Mouse (Mus musculus): ENCODE results near the gene Cd300ld4.
"Not testable (repeated sequence)": the region's sequence is repeated elsewhere in the genome, so short reads cannot be mapped to it uniquely, and the experiment has no call there.

Gene Cd300ld4

GRCm38 (mm10) chr11:115026912-115027311 lies at the start of gene Cd300ld4:
TSS of gene Cd300ld4 (minus strand) at chr11:115027012.
- not testable (repeated sequence) for DNase-seq

DNA sequence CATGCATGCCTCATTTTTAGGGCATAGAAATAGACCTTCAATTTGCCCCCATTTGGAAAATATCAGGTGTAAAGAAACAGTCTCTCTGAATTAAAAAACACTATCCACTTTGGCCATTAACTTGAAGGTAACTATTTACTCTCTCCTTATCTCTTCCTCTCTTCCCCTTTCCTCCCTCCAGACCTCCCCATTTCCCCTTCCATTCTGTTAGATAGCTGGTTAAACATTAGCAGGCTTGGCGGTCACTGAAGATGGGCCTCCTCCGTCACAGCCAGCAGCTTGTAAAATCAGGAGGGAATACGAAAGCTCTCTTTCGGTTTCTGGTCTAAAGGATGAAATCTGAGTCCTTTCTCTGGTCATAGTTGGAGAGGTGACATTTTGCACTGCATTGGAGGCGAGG lies 49.0 kb upstream of the Cd300ld4 start:
- DNase-seq, result no peak

DNA sequence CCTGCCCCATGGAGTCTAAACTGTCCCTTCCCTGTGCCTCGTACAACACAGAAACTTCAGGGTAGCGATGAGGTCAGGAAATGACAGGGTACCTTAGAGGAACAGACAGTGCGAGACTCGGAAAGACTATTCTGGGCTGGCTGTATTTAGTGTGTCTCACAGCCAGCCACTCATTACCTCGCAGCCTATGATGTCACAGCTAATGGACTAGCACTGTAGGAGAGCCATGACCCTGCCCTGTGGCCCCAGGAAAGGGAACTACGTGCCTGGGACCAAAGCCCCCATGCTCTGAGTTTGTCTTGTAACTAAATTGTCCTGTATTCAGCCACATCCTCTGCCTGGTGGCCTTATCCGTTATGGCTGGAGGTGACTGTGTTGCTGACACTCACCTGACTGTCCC lies 48.6 kb upstream of the Cd300ld4 start:
- no peak for DNase-seq

DNA sequence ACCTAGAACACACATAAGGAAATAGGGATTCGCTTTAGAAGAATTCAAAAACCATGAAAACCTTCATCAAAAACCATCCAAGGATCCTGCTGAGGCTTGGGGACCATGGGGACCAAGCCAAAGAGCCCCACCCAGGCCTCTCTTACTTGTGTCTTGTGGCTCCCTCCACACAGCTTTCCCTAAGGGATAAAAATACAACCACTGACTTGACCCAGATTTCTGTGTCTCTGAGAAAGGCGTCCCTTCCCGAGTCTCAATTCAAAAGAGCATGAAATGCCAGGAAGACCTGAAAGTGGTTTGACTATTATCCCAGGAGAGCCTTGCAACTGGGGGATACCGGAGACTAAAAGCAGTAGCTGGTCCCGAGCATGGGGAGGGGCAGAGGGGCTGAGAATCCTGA lies 46.2 kb upstream of the Cd300ld4 start:
- DNase-seq, result no peak

GRCm38 (mm10) chr11:115071631-115072294 lies 45.0 kb upstream of the Cd300ld4 start:
- no peak for DNase-seq

- no peak for DNase-seq
These were observed 44.3 kb upstream of the Cd300ld4 start for GRCm38 (mm10) chr11:115071015-115071551.

DNA sequence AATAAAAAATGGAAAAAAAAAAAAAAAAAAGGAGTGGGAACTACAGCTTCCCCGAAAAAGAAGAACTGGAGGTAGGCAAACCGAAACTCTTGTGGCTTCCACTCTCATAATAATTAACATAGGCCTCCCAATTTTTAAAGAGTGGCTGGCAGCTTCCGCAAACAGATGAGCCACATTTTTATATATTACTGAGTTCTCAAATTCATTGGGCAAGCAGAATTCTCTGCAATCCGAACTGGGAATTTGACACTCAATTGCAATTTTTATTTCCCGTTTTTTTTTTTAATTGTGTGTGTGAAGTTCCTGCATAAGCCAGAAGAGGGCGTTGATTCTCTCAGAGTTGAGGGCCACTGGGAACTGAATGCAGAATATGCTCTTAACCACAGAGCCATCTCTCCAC lies 40.0 kb upstream of the Cd300ld4 start:
- DNase-seq, result no peak

GRCm38 (mm10) chr11:115062077-115062476 lies 35.3 kb upstream of the Cd300ld4 start, which contains the start of gene Cd300e:
TSS of gene Cd300e (minus strand) at chr11:115062177.
- no peak for DNase-seq

DNA sequence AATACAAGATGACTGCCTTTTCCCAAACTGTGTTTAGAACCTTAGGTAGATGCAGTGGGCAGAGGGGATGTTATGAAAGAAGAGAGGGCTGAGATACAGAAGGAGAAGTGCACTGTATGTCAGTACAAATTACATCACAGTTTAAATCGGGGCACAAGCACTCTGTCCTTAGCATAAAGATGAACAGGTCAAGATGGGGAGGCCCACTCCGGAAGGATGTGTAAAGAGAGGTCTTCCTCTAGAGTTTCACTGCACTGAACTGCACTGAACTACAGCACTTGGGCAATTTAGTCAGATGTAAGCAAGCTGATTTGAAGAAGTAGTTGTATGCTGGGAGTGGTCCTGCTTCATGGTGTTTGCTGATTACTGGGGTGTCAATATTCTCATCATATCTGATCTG lies 33.0 kb upstream of the Cd300ld4 start:
- no peak for DNase-seq

DNA sequence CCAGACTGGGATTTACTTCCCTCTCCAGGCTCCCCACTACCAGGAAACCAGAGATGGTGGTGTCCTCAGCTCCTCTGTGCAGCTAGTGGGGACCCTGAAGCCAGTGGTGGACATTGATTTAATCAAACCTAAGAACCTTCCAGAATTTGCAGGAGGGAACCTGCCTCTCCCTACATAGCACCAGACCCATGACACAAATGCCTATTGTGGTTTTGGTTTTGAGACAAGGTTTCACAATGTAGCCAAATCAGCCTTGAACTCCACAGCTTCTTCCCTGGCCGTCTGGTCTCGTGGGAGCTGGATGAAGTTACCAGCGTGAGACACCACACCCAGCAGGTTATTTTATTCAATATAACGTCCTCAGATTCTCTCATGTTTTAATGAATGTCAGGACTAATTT lies 31.9 kb upstream of the Cd300ld4 start:
- no peak for DNase-seq

DNA sequence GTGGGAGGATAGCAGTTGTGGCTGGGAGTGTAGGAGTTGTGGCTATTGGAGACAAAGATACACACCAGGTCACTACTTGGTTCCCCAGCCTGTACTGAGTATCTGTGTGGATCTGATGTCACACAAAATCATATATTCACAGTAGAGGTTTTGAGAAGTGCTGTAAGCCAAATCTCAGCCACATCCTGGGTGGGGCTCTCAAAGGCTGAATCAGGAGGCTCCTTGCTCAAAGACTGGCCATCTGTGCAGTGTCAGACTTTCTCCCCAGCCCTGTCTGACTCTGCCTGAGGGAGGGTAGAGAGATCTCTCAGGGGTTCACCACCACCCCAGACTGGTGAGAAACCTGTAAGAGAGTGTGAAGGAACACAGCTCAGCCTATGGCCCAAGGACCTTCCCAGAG lies 27.7 kb upstream of the Cd300ld4 start:
- no peak for DNase-seq

DNA sequence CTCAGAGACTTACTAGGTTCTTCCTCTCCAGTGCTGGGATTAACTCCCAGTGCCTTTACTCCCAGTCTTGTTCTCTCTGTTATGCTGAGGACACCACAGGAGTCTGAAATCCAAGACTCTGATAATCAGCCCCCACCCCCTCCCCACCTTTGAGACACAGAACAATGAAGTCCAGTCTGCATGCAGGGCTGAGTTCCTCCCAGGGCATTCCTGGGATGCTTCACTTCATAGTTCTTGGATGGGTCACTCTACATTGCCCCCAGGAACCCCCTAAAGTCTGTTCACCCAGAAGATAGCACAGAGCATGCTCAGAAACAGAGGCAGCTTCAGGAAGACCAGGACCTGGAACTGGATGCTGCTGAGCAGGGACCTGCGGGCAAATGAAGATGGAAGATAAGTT lies 26.2 kb upstream of the Cd300ld4 start:
- no peak for DNase-seq

GRCm38 (mm10) chr11:115052206-115052605 lies 25.4 kb upstream of the Cd300ld4 start:
- peak; percentile 24 to 43 for DNase-seq

DNA sequence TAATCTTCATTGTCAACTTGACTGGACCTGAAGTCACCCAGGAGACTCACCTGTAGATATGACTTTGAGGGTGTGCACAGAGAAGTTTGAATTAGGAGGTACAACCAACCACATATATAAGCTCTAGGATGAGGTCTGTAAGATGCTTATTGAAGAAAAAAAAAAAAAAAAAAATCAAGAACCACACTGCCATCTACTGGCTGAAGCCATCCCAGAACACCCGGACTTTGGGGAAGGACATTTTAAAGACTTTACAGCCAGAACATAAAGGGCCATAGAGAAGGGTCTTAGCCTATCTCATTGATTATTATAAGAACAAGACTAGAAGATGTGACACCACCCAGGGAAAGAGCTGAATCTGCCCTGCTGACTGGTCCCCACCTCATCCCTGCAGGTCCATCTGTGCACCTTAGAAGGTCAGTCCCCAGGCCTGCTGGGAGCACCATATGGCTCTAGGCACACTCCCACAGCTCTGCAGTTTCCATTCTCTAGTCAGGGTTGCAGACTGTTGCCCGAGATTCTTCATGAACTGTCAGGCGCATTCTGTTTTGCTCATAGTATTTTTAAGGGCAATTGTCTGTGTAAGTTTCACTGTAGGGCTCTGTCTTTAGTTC lies 22.6 kb upstream of the Cd300ld4 start:
- DNase-seq, result no peak

GRCm38 (mm10) chr11:115048259-115048658 lies 21.4 kb upstream of the Cd300ld4 start, which contains the start of gene Cd300ld3:
TSS of gene Cd300ld3 (minus strand) at chr11:115048409.
- DNase-seq, result no peak

GRCm38 (mm10) chr11:115037669-115038068 lies 10.9 kb upstream of the Cd300ld4 start, which contains the start of gene Cd300ld5:
TSS of gene Cd300ld5 (minus strand) at chr11:115037769.
- DNase-seq, result not testable (repeated sequence)

GRCm38 (mm10) chr11:115016093-115016492 lies 10.7 kb downstream of the Cd300ld4 start, which contains the start of gene Cd300ld2:
TSS of gene Cd300ld2 (minus strand) at chr11:115016193.
- not testable (repeated sequence) for DNase-seq

DNA sequence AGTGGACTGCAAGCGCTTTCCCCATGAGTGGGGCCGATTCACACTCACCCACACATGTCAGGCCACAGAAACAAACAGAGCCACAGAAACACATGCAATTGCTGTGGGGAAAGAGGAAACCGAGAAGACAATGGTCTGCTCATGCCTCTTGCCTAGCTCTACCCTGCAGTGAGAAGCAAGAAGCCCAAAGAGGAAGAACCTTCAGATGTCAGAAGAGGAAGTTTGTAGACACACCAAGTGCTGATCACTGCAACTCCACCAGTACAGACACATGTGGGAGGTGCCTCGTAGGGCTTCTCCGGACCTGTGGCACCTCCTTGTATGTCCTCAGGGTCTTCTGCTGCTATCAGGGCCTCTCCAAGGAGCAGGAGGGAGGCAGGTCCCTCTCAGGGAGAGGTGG lies 22.7 kb downstream of the Cd300ld4 start:
- DNase-seq, result no peak

- DNase-seq, result no peak
These were observed 25.3 kb downstream of the Cd300ld4 start, which contains the start of gene Cd300c2 for GRCm38 (mm10) chr11:115001474-115002040. TSS of gene Cd300c2 (minus strand) at chr11:115001880.

GRCm38 (mm10) chr11:114989793-114990192 lies 37.0 kb downstream of the Cd300ld4 start, which contains the start of gene Cd300ld:
TSS of gene Cd300ld (minus strand) at chr11:114989922.
- no peak for DNase-seq

- no peak for DNase-seq
These were observed 44.9 kb downstream of the Cd300ld4 start for GRCm38 (mm10) chr11:114981866-114982265.

DNA sequence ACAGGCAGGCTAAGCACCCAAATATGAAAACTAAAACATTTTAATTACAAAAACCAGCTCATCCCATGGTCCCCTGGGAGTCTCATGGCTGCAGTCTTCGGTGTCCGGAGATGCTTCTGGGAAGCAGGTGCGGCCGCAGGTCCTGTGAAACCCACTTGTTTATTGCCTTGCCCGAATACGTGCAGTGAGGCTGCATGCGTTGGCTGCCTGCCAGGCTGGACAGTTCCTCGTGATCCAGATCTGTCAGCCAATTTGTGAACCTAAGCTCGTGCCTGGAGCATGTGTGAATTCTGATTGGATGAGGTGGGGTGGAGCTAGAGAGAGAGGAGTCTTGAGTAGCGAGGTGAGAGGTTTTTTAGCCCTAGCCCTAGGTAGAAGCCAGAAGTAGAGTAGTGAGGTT lies 54.1 kb downstream of the Cd300ld4 start:
- no peak for DNase-seq
